Mouse (Mus musculus) E14TG2a.4 (cell line): ENCODE results near the gene Susd6.

Source experiments
- CTCF ChIP-seq: conservative IDR thresholded peaks from 2 replicates; pipeline ENCODE4 v1.5.1; 2014; ENCODE audit warnings: low read length
- NANOG ChIP-seq: IDR thresholded peaks from 2 replicates; pipeline ENCODE4 v1.6.1; 2014; ENCODE audit warnings: borderline replicate concordance, low read length, mixed read lengths

DNA sequence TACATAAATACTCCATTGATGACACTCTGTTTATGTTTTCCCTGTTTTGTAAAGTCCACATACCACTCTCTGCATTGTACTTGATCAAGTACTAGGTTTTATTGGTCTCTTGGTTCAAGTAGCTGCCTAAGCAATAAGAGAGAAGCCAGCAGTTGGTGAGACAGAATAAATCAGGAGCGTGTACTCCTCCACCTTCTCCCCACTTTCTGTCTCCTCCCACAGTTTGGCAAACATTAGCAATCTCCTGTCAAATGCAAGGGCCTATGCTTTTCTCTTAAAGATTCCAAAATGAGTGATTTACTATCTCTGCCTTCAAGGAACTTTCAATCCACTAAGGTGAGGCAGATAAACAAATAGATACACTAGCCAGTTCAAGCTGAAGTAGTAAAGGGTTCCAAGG lies 33.9 kb downstream of the Susd6 start:
- TF ChIP-seq CTCF (no peak), NANOG (no peak)
